Mouse (Mus musculus) urinary bladder, postnatal 36 days (tissue): Measurements from ENCODE around the gene Nolc1.

Experiments used
- DNase-seq, 2 experiments: peaks; one replicate each; pipeline ENCODE4 v3.0.0; 2022; ENCODE audit warnings: low spot score in 2 of 2, mixed read lengths in 1 of 2

The Nolc1 gene

GRCm38 (mm10) chr19:46042476-46043011 is 33.1 kb upstream of the Nolc1 start:
- DNase-seq, result no peak

- DNase-seq, result peak in 1 of 2 experiments; percentile 70
Measured at GRCm38 (mm10) chr19:46043380-46043779, 32.3 kb upstream of the Nolc1 start.

GRCm38 (mm10) chr19:46044271-46044992 is 31.2 kb upstream of the Nolc1 start, which contains the start of gene Pprc1:
TSS of gene Pprc1 (plus strand) at chr19:46044886.
- DNase-seq, result no peak

- peak; percentile 74 to 88 for DNase-seq
Measured at GRCm38 (mm10) chr19:46044993-46045695, 30.5 kb upstream of the Nolc1 start, which contains the start of gene Ldb1. TSS of gene Ldb1 (minus strand) at chr19:46045214.

- DNase-seq, result peak in 1 of 2 experiments; percentile 51
Measured at GRCm38 (mm10) chr19:46045696-46046311, 29.9 kb upstream of the Nolc1 start.

- DNase-seq, result no peak
Measured at GRCm38 (mm10) chr19:46046621-46047025, 29.0 kb upstream of the Nolc1 start.

- DNase-seq, result no peak
Measured at GRCm38 (mm10) chr19:46047426-46047825, 28.2 kb upstream of the Nolc1 start.

GRCm38 (mm10) chr19:46049129-46049528 is 26.5 kb upstream of the Nolc1 start:
- DNase-seq, result no peak

GRCm38 (mm10) chr19:46050462-46050861 is 25.2 kb upstream of the Nolc1 start:
- no peak for DNase-seq

- peak in 1 of 2 experiments; percentile 39 for DNase-seq
Measured at GRCm38 (mm10) chr19:46055752-46056387, 19.8 kb upstream of the Nolc1 start.

GRCm38 (mm10) chr19:46056388-46056946 is 19.2 kb upstream of the Nolc1 start:
- peak; percentile 89 to 92 for DNase-seq

GRCm38 (mm10) chr19:46056947-46057607 is 18.6 kb upstream of the Nolc1 start:
- peak; percentile 73 to 81 for DNase-seq

- no peak for DNase-seq
Measured at GRCm38 (mm10) chr19:46058466-46058865, 17.2 kb upstream of the Nolc1 start.

- DNase-seq, result no peak
Measured at GRCm38 (mm10) chr19:46060845-46061244, 14.8 kb upstream of the Nolc1 start.

GRCm38 (mm10) chr19:46068054-46068453 is 7.6 kb upstream of the Nolc1 start:
- no peak for DNase-seq

- no peak for DNase-seq
Measured at GRCm38 (mm10) chr19:46073285-46073684, 2.4 kb upstream of the Nolc1 start.

- DNase-seq, result no peak
Measured at GRCm38 (mm10) chr19:46074266-46074665, 1.4 kb upstream of the Nolc1 start.

- no peak for DNase-seq
Measured at GRCm38 (mm10) chr19:46078535-46078934, 2.9 kb downstream of the Nolc1 start.

- no peak for DNase-seq
Measured at GRCm38 (mm10) chr19:46085185-46085584, 9.5 kb downstream of the Nolc1 start.

GRCm38 (mm10) chr19:46086337-46086736 is 10.7 kb downstream of the Nolc1 start:
- peak in 1 of 2 experiments; percentile 30 for DNase-seq

GRCm38 (mm10) chr19:46087871-46088270 is 12.2 kb downstream of the Nolc1 start:
- DNase-seq, result peak in 1 of 2 experiments; percentile 30
